ENCODE assay signal across 13 mouse cellular contexts in genomic region chr11:108757626-108758430, GRCm38 (mm10).
DNase-seq lines count a peak whose midpoint lies in the region; ATAC-seq and TF ChIP-seq lines count a peak whose summit lies in the region.
"Had no signal": no experiment of that assay in that cellular context is flagged by ENCODE, and none has a peak within 500 bp of the region (broad histone marks: within the 10 kb centered on the region; RNA-seq: fewer than 3 reads in every experiment).

No protein-coding gene starts in this region.

- TF ChIP-seq CTCF in forebrain, postnatal 0 days (IDR thresholded peaks at IDR 0.05; ENCODE audit: low read depth) = no peak

- H3K4me1 ChIP-seq in forebrain, postnatal 0 days (ENCODE audit: insufficient read depth) = peaks cover 11% of the 10 kb centered on the region
- H3K4me1 ChIP-seq in forebrain, embryonic 11.5 days (replicated peaks; ENCODE audit: control insufficient read depth, insufficient read depth, low read length) = no peaks in the 10 kb centered on the region
- peaks cover 14% of the 10 kb centered on the region for H3K4me1 ChIP-seq in embryonic facial prominence, embryonic 10.5 days
- H3K4me1 ChIP-seq: midbrain, embryonic 12.5 days had no signal

- no peak overlapping the region for H3K4me2 ChIP-seq in forebrain, postnatal 0 days (ENCODE audit: low read depth)
- H3K4me2 ChIP-seq in forebrain, embryonic 11.5 days (ENCODE audit: low read depth, low read length, severe bottlenecking) = no peak overlapping the region
- H3K4me2 ChIP-seq: midbrain, embryonic 12.5 days had no signal

- DNase-seq in forebrain, postnatal 0 days = no peak
- DNase-seq in forebrain, embryonic 11.5 days (ENCODE audit: low spot score) = no peak
- peak; percentile 22 for DNase-seq in left cerebral cortex, adult 11 months (ENCODE audit: low spot score)
- DNase-seq in left cerebral cortex, postnatal 4 days = no peak
- peak; percentile 43 for DNase-seq in embryonic facial prominence, embryonic 10.5 days (ENCODE audit: low spot score)
- peak; percentile 24 to 38 for DNase-seq in left cerebral cortex, postnatal 36 days (ENCODE audit: low spot score in 2 of 2)
- DNase-seq in embryo, embryonic 10 days (ENCODE audit: low spot score) = no peak
- DNase-seq in thymus, postnatal 36 days = no peak
- DNase-seq: cerebellum, postnatal 25 days; gastrocnemius, postnatal 14 days had no signal

- H3K9ac ChIP-seq in forebrain, postnatal 0 days = no peak overlapping the region
- no peak overlapping the region for H3K9ac ChIP-seq in forebrain, embryonic 11.5 days (ENCODE audit: low read length)
- H3K9ac ChIP-seq: liver, embryonic 14.5 days; midbrain, embryonic 12.5 days had no signal

- ATAC-seq in forebrain, postnatal 0 days = peak; percentile 36
- ATAC-seq in forebrain, embryonic 11.5 days (replicated peaks; ENCODE audit: low FRiP score) = no peak
- ATAC-seq: CD4-positive, CD25-positive, alpha-beta regulatory T cell, adult 4 months had no signal

- no peak overlapping the region for H3K27ac ChIP-seq in forebrain, postnatal 0 days (ENCODE audit: low read depth, low read length)
- no peak overlapping the region for H3K27ac ChIP-seq in forebrain, embryonic 11.5 days (ENCODE audit: low read depth, low read length)
- H3K27ac ChIP-seq in embryonic facial prominence, embryonic 10.5 days (replicated peaks) = peak overlapping the region; percentile 71
- H3K27ac ChIP-seq: liver, embryonic 14.5 days; midbrain, embryonic 12.5 days had no signal

- H3K9me3 ChIP-seq in forebrain, postnatal 0 days (ENCODE audit: low read length) = no peaks in the 10 kb centered on the region
- H3K9me3 ChIP-seq in forebrain, embryonic 11.5 days (ENCODE audit: control insufficient read depth, low read length) = no peaks in the 10 kb centered on the region; the same call in 1 of the 2 replicates
- H3K9me3 ChIP-seq in embryonic facial prominence, embryonic 10.5 days = no peaks in the 10 kb centered on the region
- H3K9me3 ChIP-seq: midbrain, embryonic 12.5 days had no signal

- H3K27me3 ChIP-seq in forebrain, postnatal 0 days (ENCODE audit: insufficient read depth, low read length) = no peaks in the 10 kb centered on the region
- H3K27me3 ChIP-seq in forebrain, embryonic 11.5 days (ENCODE audit: control insufficient read depth, insufficient read depth, low read length) = no peaks in the 10 kb centered on the region
- no peaks in the 10 kb centered on the region for H3K27me3 ChIP-seq in embryonic facial prominence, embryonic 10.5 days (replicated peaks; ENCODE audit: low read depth, poor library complexity, severe bottlenecking)
- H3K27me3 ChIP-seq: midbrain, embryonic 12.5 days had no signal

- H3K36me3 ChIP-seq in forebrain, postnatal 0 days (ENCODE audit: insufficient read depth) = no peaks in the 10 kb centered on the region
- H3K36me3 ChIP-seq in forebrain, embryonic 11.5 days (ENCODE audit: control insufficient read depth, insufficient read depth, low read length) = no peaks in the 10 kb centered on the region
- no peaks in the 10 kb centered on the region; the same call in 1 of the 2 replicates for H3K36me3 ChIP-seq in embryonic facial prominence, embryonic 10.5 days (replicated peaks)

- no peak overlapping the region for H3K4me3 ChIP-seq in forebrain, postnatal 0 days (ENCODE audit: low read depth, low read length)
- no peak overlapping the region for H3K4me3 ChIP-seq in forebrain, embryonic 11.5 days (ENCODE audit: low read depth, low read length)
- no peak overlapping the region for H3K4me3 ChIP-seq in embryonic facial prominence, embryonic 10.5 days
- H3K4me3 ChIP-seq: midbrain, embryonic 12.5 days had no signal

- intact Hi-C loops in left cerebral cortex, postnatal 4 days (cut with DNase I) = no loop called here
- intact Hi-C loops in left cerebral cortex, postnatal 36 days (cut with DNase I) = no loop called here

- WGBS in forebrain, postnatal 0 days = 45% methylated on average over 6 of the region's 6 CpGs
- 69% methylated on average over 6 of the region's 6 CpGs for WGBS in forebrain, embryonic 11.5 days
- 53% methylated on average over 6 of the region's 6 CpGs for WGBS in embryonic facial prominence, embryonic 10.5 days

Comparison
In these comparisons a context has a peak if more than half of its experiments do, and no peak if none do; other contexts are left out.
1. DNase-seq: peak in left cerebral cortex, adult 11 months (single experiment), embryonic facial prominence, embryonic 10.5 days (single experiment) and left cerebral cortex, postnatal 36 days (2 of 2); none in forebrain, postnatal 0 days (single experiment), forebrain, embryonic 11.5 days (single experiment), left cerebral cortex, postnatal 4 days (single experiment), embryo, embryonic 10 days (single experiment) and thymus, postnatal 36 days (0 of 2).